17 mouse cellular contexts compared by ENCODE assay signal in genomic region chr2:172004029-172004984, GRCm38 (mm10). TPM values are rescaled to one million over a fixed set of nuclear protein-coding genes. Genes with fewer than 3 reads are reported as not detected.
A peak's percentile ranks its signal among the peaks of the same experiment; 100 is the strongest.
DNase-seq lines count a peak whose midpoint lies in the region; ATAC-seq and TF ChIP-seq lines count a peak whose summit lies in the region.
"Had no signal": no experiment of that assay in that cellular context is flagged by ENCODE, and none has a peak within 500 bp of the region (broad histone marks: within the 10 kb centered on the region; RNA-seq: fewer than 3 reads in every experiment).

No protein-coding gene starts in this region.

- H3K27me3 ChIP-seq in forebrain, postnatal 0 days (ENCODE audit: insufficient read depth, low read length): no peaks in the 10 kb centered on the region
- no peaks in the 10 kb centered on the region for H3K27me3 ChIP-seq in forebrain, embryonic 12.5 days
- H3K27me3 ChIP-seq in lung, embryonic 14.5 days (ENCODE audit: insufficient read depth, low read length): no peaks in the 10 kb centered on the region
- no peaks in the 10 kb centered on the region for H3K27me3 ChIP-seq in intestine, embryonic 16.5 days (replicated peaks; ENCODE audit: control insufficient read depth, insufficient read depth, low read length)
- H3K27me3 ChIP-seq: heart, embryonic 15.5 days; midbrain, embryonic 15.5 days had no signal

- H3K4me1 ChIP-seq in forebrain, postnatal 0 days (ENCODE audit: insufficient read depth): no peaks in the 10 kb centered on the region; the same call in 1 of the 2 replicates
- peaks cover 5% of the 10 kb centered on the region for H3K4me1 ChIP-seq in forebrain, embryonic 12.5 days
- peaks cover 9% of the 10 kb centered on the region for H3K4me1 ChIP-seq in lung, embryonic 14.5 days (ENCODE audit: insufficient read depth)
- peaks cover 9% of the 10 kb centered on the region; the same call in 1 of the 2 replicates for H3K4me1 ChIP-seq in intestine, embryonic 16.5 days (ENCODE audit: control insufficient read depth, insufficient read depth, low read length)
- H3K4me1 ChIP-seq: heart, embryonic 15.5 days had no signal

- ATAC-seq in forebrain, postnatal 0 days: peak; percentile 36; the same call in 1 of the 2 replicates
- ATAC-seq in forebrain, embryonic 12.5 days (ENCODE audit: low FRiP score): no peak
- no peak for ATAC-seq in lung, embryonic 14.5 days (ENCODE audit: insufficient read depth)
- peak; percentile 48 for ATAC-seq in intestine, embryonic 16.5 days
- ATAC-seq: midbrain, embryonic 15.5 days had no signal

- no peak overlapping the region for H3K4me3 ChIP-seq in forebrain, postnatal 0 days (ENCODE audit: low read depth, low read length)
- no peak overlapping the region for H3K4me3 ChIP-seq in forebrain, embryonic 12.5 days (replicated peaks)
- no peak overlapping the region for H3K4me3 ChIP-seq in lung, embryonic 14.5 days (ENCODE audit: low read depth, low read length)
- no peak overlapping the region for H3K4me3 ChIP-seq in intestine, embryonic 16.5 days (ENCODE audit: low read length)
- H3K4me3 ChIP-seq: heart, embryonic 15.5 days; midbrain, embryonic 15.5 days had no signal

- H3K27ac ChIP-seq in forebrain, postnatal 0 days (ENCODE audit: low read depth, low read length): no peak overlapping the region
- H3K27ac ChIP-seq in forebrain, embryonic 12.5 days: no peak overlapping the region
- H3K27ac ChIP-seq in lung, embryonic 14.5 days (ENCODE audit: low read depth): no peak overlapping the region
- 0 out of 2 replicates have a peak overlapping the region, but pooled peaks have one; percentile 5 for H3K27ac ChIP-seq in intestine, embryonic 16.5 days (ENCODE audit: low read length)
- H3K27ac ChIP-seq: heart, embryonic 15.5 days; liver, embryonic 14.5 days; midbrain, embryonic 15.5 days had no signal

- H3K4me2 ChIP-seq in forebrain, postnatal 0 days (ENCODE audit: low read depth): no peak overlapping the region
- H3K4me2 ChIP-seq in forebrain, embryonic 12.5 days: no peak overlapping the region
- no peak overlapping the region for H3K4me2 ChIP-seq in lung, embryonic 14.5 days
- H3K4me2 ChIP-seq in intestine, embryonic 16.5 days (ENCODE audit: low read depth, low read length): no peak overlapping the region
- H3K4me2 ChIP-seq: heart, embryonic 15.5 days; midbrain, embryonic 15.5 days had no signal

- H3K9me3 ChIP-seq in forebrain, postnatal 0 days (ENCODE audit: low read length): no peaks in the 10 kb centered on the region
- no peaks in the 10 kb centered on the region for H3K9me3 ChIP-seq in forebrain, embryonic 12.5 days
- H3K9me3 ChIP-seq in lung, embryonic 14.5 days (ENCODE audit: low read depth, low read length): no peaks in the 10 kb centered on the region
- no peaks in the 10 kb centered on the region for H3K9me3 ChIP-seq in intestine, embryonic 16.5 days (ENCODE audit: control insufficient read depth, low read length)
- H3K9me3 ChIP-seq: heart, embryonic 15.5 days; midbrain, embryonic 15.5 days had no signal

- DNase-seq in forebrain, postnatal 0 days: peak; percentile 32
- DNase-seq in lung, embryonic 14.5 days: peak; percentile 61
- no peak for DNase-seq in lung, postnatal 25 days (ENCODE audit: low spot score)
- peak; percentile 26 for DNase-seq in MN1 (ENCODE audit: low spot score)
- no peak for DNase-seq in right cerebral cortex, postnatal 25 days
- no peak for DNase-seq in frontal cortex, adult 2 months (ENCODE audit: extremely low spot score in 1 of 2, low spot score in 1 of 2)
- DNase-seq: B cell, adult 2 months; cerebellum, adult 8-10 months; heart, adult 18-20 months; lung, postnatal 36 days; thymus, adult 2 months had no signal

- no peak overlapping the region for H3K9ac ChIP-seq in forebrain, postnatal 0 days
- H3K9ac ChIP-seq in forebrain, embryonic 12.5 days: no peak overlapping the region
- H3K9ac ChIP-seq in lung, embryonic 14.5 days: no peak overlapping the region
- H3K9ac ChIP-seq in intestine, embryonic 16.5 days (ENCODE audit: low read depth, low read length): no peak overlapping the region
- H3K9ac ChIP-seq: heart, embryonic 15.5 days; liver, embryonic 14.5 days; midbrain, embryonic 15.5 days had no signal

- no peak for TF ChIP-seq CTCF in forebrain, postnatal 0 days (IDR thresholded peaks at IDR 0.05; ENCODE audit: low read depth)
- no peak for TF ChIP-seq CTCF in lung, embryonic 14.5 days (IDR thresholded peaks at IDR 0.05; ENCODE audit: low read depth)

- no peaks in the 10 kb centered on the region for H3K36me3 ChIP-seq in forebrain, postnatal 0 days (ENCODE audit: insufficient read depth)
- no peaks in the 10 kb centered on the region for H3K36me3 ChIP-seq in forebrain, embryonic 12.5 days (replicated peaks)
- H3K36me3 ChIP-seq in lung, embryonic 14.5 days (ENCODE audit: insufficient read depth): no peaks in the 10 kb centered on the region
- no peaks in the 10 kb centered on the region for H3K36me3 ChIP-seq in intestine, embryonic 16.5 days (ENCODE audit: control insufficient read depth, insufficient read depth, low read length)
- H3K36me3 ChIP-seq: heart, embryonic 15.5 days; midbrain, embryonic 15.5 days had no signal

- 51% methylated on average over 21 of the region's 21 CpGs for WGBS in forebrain, postnatal 0 days
- 80% methylated on average over 21 of the region's 21 CpGs for WGBS in forebrain, embryonic 12.5 days
- WGBS in lung, embryonic 14.5 days: 42% methylated on average over 21 of the region's 21 CpGs
- WGBS in intestine, embryonic 16.5 days: 43% methylated on average over 21 of the region's 21 CpGs

RNA-seq across cellular contexts. Expression of gene Cbln4, which starts 39.0 kb away (rescaled TPM):
- 10.9 and 15.7 TPM in 2 replicates for total RNA-seq in forebrain, postnatal 0 days (2014; rRNA removed)
- polyA plus RNA-seq in forebrain, postnatal 0 days (2015; fragmentation: Nextera tagmentation; extraction: Ambion mirVana): 11.5 and 24.0 TPM in 2 replicates
- 3.3 and 3.9 TPM in 2 replicates for polyA plus RNA-seq in forebrain, embryonic 12.5 days (2016; fragmentation: Nextera tagmentation; extraction: Ambion mirVana)
- not detected in 2 replicates for polyA plus RNA-seq in lung, embryonic 14.5 days (2014; fragmentation: Nextera tagmentation; extraction: Ambion mirVana)
- 0.10 and 0.29 TPM in 2 replicates for polyA plus RNA-seq in intestine, embryonic 16.5 days (2015; fragmentation: Nextera tagmentation; extraction: Ambion mirVana)
- polyA plus RNA-seq in frontal cortex, adult 2 months (2012; rRNA removed): 11.7 and 12.2 TPM in 2 replicates
- total RNA-seq: gastrocnemius, adult 8-10 months; heart, adult 18-20 months had no signal
- polyA plus RNA-seq: thymus, adult 2 months had no signal

Comparison
In these comparisons a context has a peak if more than half of its experiments do, and no peak if none do; other contexts are left out.
1. ATAC-seq: peak in forebrain, postnatal 0 days (single experiment) and intestine, embryonic 16.5 days (single experiment); none in forebrain, embryonic 12.5 days (single experiment) and lung, embryonic 14.5 days (single experiment).
2. DNase-seq: peak in forebrain, postnatal 0 days (single experiment), lung, embryonic 14.5 days (single experiment) and MN1 (single experiment); none in lung, postnatal 25 days (single experiment), right cerebral cortex, postnatal 25 days (single experiment) and frontal cortex, adult 2 months (0 of 2).